Mouse (Mus musculus) G1E (cell line): ENCODE measurements around the gene Vps33b. TPM values are rescaled to one million over a fixed set of nuclear protein-coding genes. Genes with fewer than 3 reads are reported as not detected.

Experiments used
- ATAC-seq: 2 replicates; pipeline ENCODE4 v1.8.0; 2016; ENCODE audit warnings: mild to moderate bottlenecking; ENCODE audit not compliant: insufficient number of reproducible peaks, poor library complexity, low FRiP score, severe bottlenecking; ENCODE audit errors: extremely low read depth
- DNase-seq: peaks from one replicate; pipeline ENCODE4 v3.0.0; 2012; ENCODE audit warnings: low spot score
- H3K27me3 ChIP-seq: 2 replicates; pipeline ENCODE4 v1.6.1; 2012; ENCODE audit warnings: mild to moderate bottlenecking, low read length, inconsistent platforms; ENCODE audit not compliant: insufficient read depth
- H3K36me3 ChIP-seq: replicated peaks from 2 replicates; pipeline ENCODE3; 2012; ENCODE audit warnings: mild to moderate bottlenecking, inconsistent platforms
- H3K4me1 ChIP-seq: 2 replicates; pipeline ENCODE4 v1.6.1; 2012; ENCODE audit warnings: low read depth, low read length, inconsistent platforms, mixed read lengths; ENCODE audit not compliant: insufficient read depth
- H3K4me3 ChIP-seq: 2 replicates; pipeline ENCODE4 v1.5.1; 2012; ENCODE audit warnings: low read depth, mild to moderate bottlenecking, inconsistent platforms, low read length, moderate library complexity, mixed read lengths
- H3K9me3 ChIP-seq: replicated peaks from 2 replicates; pipeline ENCODE4 v1.6.1; 2012; ENCODE audit warnings: inconsistent platforms
- CTCF ChIP-seq: IDR thresholded peaks from 2 replicates; pipeline ENCODE4 v1.5.1; 2012; ENCODE audit warnings: low read depth, low read length, inconsistent platforms, mixed read lengths
- GATA1 ChIP-seq: IDR thresholded peaks from 2 replicates; pipeline ENCODE4 v1.6.1; 2012; ENCODE audit warnings: borderline replicate concordance, low read length, inconsistent platforms, mixed read lengths
- GATA2 ChIP-seq: IDR thresholded peaks from 2 replicates; pipeline ENCODE4 v1.6.1; 2012; ENCODE audit warnings: low read depth, low read length, inconsistent platforms, borderline replicate concordance
- POLR2AphosphoS5 ChIP-seq: IDR thresholded peaks from 2 replicates; pipeline ENCODE4 v1.6.1; 2012; ENCODE audit warnings: low read depth, low read length, inconsistent platforms; ENCODE audit not compliant: insufficient replicate concordance
- TAL1 ChIP-seq: conservative IDR thresholded peaks from 2 replicates; pipeline ENCODE4 v1.6.1; 2012; ENCODE audit warnings: low read depth, low read length, inconsistent platforms, mixed read lengths
- polyA plus RNA-seq: library from polyadenylated mRNA; stranded (reverse); fragments of >175 nt; gene quantifications from 2 replicates; pipeline ENCODE4 v1.2.3, GENCODE M21; 2012
- total RNA-seq, 2 experiments: library from RNA; stranded (forward) in 1 of 2; stranded (reverse) in 1 of 2; fragments of 200-1000 nt in 1 of 2; fragments of >200 nt in 1 of 2; fragmentation: Nextera tagmentation in 1 of 2; gene quantifications; 2 replicates each; pipeline ENCODE4 v1.2.3; 2014 to 2017

Vps33b gene
- total and polyA plus RNA-seq, 3 experiments = 4.1 to 50.7 (median 29.7) TPM

- no peaks in the 10 kb centered on the region for H3K27me3 ChIP-seq
- H3K36me3 ChIP-seq = peaks cover 99% of the 10 kb centered on the region
- TF ChIP-seq GATA1 = no peak
- TF ChIP-seq CTCF = no peak
- TF ChIP-seq TAL1 = no peak
- no peak for TF ChIP-seq POLR2AphosphoS5
- TF ChIP-seq GATA2 = no peak
- H3K9me3 ChIP-seq = no peaks in the 10 kb centered on the region
- no peak for DNase-seq
- no peak overlapping the region for H3K4me3 ChIP-seq
- no peak for ATAC-seq
- peaks cover 3% of the 10 kb centered on the region; the same call in 1 of the 2 replicates for H3K4me1 ChIP-seq
Observed at GRCm38 (mm10) chr7:80307766-80308165, 38.3 kb downstream of the Vps33b start.

- ATAC-seq (no peak), DNase-seq (no peak)
- Histone ChIP-seq H3K36me3 (peaks cover 98% of the 10 kb centered on the region), H3K9me3 (no peaks in the 10 kb centered on the region), H3K4me3 (no peak overlapping the region), H3K27me3 (no peaks in the 10 kb centered on the region), H3K4me1 (peaks cover 14% of the 10 kb centered on the region)
- TF ChIP-seq TAL1 = no peak
- TF ChIP-seq CTCF = no peak
- TF ChIP-seq GATA2 = no peak
- no peak for TF ChIP-seq GATA1
- TF ChIP-seq POLR2AphosphoS5 = no peak
Observed at GRCm38 (mm10) chr7:80310771-80311170, 41.3 kb downstream of the Vps33b start.

GRCm38 (mm10) chr7:80315733-80316132 is 46.3 kb downstream of the Vps33b start:
- Histone ChIP-seq H3K4me1 (peaks cover 26% of the 10 kb centered on the region), H3K4me3 (no peak overlapping the region), H3K36me3 (peaks cover 93% of the 10 kb centered on the region), H3K9me3 (no peaks in the 10 kb centered on the region), H3K27me3 (no peaks in the 10 kb centered on the region)
- ATAC-seq = no peak
- no peak for TF ChIP-seq POLR2AphosphoS5
- TF ChIP-seq GATA1 = no peak
- no peak for DNase-seq

GRCm38 (mm10) chr7:80317439-80318115 is 48.1 kb downstream of the Vps33b start:
- Histone ChIP-seq H3K4me3 (no peak overlapping the region), H3K9me3 (no peaks in the 10 kb centered on the region), H3K36me3 (peaks cover 85% of the 10 kb centered on the region), H3K4me1 (peaks cover 38% of the 10 kb centered on the region), H3K27me3 (no peaks in the 10 kb centered on the region)
- TF ChIP-seq POLR2AphosphoS5 = no peak
- TF ChIP-seq TAL1 = no peak
- TF ChIP-seq GATA2 = no peak
- no peak for TF ChIP-seq CTCF
- TF ChIP-seq GATA1 = no peak
- ATAC-seq (no peak), DNase-seq (no peak)

- Histone ChIP-seq H3K4me3 (no peak overlapping the region), H3K36me3 (peaks cover 74% of the 10 kb centered on the region), H3K9me3 (no peaks in the 10 kb centered on the region), H3K4me1 (peaks cover 40% of the 10 kb centered on the region), H3K27me3 (no peaks in the 10 kb centered on the region)
- TF ChIP-seq POLR2AphosphoS5 (no peak), CTCF (no peak), GATA2 (no peak), GATA1 (no peak), TAL1 (no peak)
- no peak for DNase-seq
- ATAC-seq = no peak
Observed at GRCm38 (mm10) chr7:80318670-80319069, 49.2 kb downstream of the Vps33b start.

- H3K27me3 ChIP-seq = no peaks in the 10 kb centered on the region
- TF ChIP-seq CTCF (no peak), GATA2 (no peak), TAL1 (no peak), POLR2AphosphoS5 (no peak), GATA1 (no peak)
- peak overlapping the region; percentile 0; the same call in 1 of the 2 replicates for H3K4me3 ChIP-seq
- ATAC-seq (no peak), DNase-seq (no peak)
- H3K9me3 ChIP-seq = no peaks in the 10 kb centered on the region
- H3K4me1 ChIP-seq = peaks cover 42% of the 10 kb centered on the region
- H3K36me3 ChIP-seq = peaks cover 62% of the 10 kb centered on the region
Observed at GRCm38 (mm10) chr7:80319846-80320496, 50.5 kb downstream of the Vps33b start.
